Mouse (Mus musculus): ENCODE measurements at regions not wholly inside any gene's neighbourhood (a gene's known extent, or its start where the extent isn't known, plus 50 kb on each side); places are given as distances from the start of the nearest gene placed in this dataset.

GRCm38 (mm10) chr1:164521371-164522130 is 63.4 kb upstream of the Atp1b1 start:
- TF ChIP-seq CTCF (IDR thresholded peaks at IDR 0.05; ENCODE audit: low read depth, low read length) (no peak), EP300 (IDR thresholded peaks at IDR 0.05; ENCODE audit: insufficient read depth, low read depth, low read length) (no peak)

Data from ES-Bruce4 (cell line).